Mouse (Mus musculus) neural tube, embryonic 10.5 days (tissue): ENCODE data around the gene Nln.

Source experiments
- DNase-seq: peaks from one replicate; pipeline ENCODE4 v3.0.0-alpha.2; 2017; ENCODE audit warnings: low spot score; ENCODE audit errors: extremely low spot score

Gene Nln

DNA sequence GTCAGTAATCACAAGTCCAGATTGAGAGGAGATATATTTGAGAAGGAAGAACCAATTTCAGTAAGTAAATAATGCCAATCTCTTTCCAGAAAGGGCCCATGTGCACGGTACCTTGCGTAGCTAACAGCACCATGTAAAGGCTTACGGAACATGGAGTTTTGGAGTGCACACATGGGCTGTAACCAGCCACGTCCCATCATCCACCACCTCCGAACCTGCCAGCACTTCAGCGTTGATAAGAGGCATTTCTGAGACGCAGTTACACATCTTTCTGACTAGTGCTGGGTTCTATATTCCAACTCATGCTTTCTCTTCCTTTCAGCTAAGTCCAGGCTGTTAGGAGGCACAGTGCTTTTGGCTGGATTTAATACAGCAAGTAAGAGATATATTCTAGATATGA lies 12.2 kb downstream of the Nln start:
- DNase-seq = no peak

DNA sequence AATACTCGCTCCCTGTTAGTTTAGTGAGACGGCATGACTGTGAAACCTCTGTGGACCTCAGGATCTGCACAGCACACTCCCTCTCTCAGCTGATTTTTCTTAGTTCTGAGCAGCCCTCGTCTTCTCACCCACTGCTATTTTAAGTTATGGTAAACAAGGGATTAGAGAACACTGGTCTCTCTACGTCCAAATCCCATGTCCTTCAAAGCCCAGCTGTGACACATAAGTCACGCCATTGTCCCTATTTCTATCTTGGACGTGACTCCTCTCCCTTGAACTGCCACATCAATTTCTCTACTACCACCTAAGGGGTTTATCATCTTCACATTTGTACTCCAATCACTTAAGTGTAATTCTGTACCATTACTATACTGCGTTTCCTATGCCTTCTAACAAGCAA lies 13.5 kb downstream of the Nln start:
- no peak for DNase-seq

DNA sequence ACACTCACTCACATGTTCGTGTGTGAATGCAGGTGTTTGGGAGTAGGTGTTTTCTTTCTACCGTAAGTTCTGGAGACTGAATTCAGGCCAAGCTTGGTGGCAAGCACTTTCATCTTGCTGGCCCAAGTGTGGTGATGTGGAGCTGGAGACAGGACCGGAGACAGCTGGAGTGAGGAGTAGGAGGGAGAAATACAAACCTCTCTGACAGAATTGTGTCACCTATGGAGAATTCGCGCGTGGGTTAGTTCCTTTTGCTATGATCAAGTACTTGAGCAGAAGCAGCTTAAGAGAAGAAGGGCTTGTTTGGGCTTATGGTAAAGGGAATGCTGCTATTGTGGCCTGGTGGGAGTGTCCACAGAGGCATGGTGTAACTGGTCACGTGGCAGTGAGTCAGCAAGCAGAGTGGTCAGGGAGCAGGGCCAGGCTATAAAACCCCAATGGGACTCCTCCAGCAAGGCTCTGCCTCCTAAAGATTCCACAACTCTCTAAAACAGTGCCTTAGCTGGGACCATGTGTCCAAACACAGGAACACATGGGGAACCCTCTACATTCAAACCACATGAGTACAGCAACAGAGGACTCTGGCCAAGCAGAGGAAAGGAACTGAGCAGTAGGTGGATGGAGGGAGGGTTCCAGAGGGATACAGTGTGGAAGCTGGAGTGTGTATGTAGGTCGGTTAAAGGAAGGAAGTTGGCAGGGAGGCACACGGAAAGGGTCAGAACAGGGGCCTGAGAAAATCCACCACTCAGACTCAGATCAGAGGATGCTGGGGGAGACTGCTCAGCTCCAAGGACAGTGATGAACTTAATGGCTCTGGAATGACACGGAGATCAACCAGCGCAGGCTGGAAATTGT lies 14.7 kb downstream of the Nln start:
- DNase-seq = no peak

DNA sequence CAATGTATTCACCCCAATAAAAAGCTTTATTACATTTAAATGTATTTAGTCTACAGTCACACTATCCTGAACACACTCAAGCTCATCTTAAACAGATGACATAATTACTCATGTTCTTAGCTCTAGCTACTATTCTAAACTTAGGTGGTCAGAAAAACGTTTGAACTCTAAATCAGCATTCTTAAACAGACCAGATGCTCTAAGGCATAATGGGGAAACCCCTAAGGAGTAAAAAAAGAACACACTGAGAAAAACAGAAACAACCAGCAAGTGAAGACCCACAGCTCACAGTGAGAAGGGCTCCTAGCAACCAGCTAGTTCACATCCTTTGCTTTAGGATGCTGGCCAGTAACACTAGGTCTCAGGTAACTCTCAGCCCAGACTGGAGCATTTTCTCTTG lies 17.7 kb downstream of the Nln start:
- no peak for DNase-seq

DNA sequence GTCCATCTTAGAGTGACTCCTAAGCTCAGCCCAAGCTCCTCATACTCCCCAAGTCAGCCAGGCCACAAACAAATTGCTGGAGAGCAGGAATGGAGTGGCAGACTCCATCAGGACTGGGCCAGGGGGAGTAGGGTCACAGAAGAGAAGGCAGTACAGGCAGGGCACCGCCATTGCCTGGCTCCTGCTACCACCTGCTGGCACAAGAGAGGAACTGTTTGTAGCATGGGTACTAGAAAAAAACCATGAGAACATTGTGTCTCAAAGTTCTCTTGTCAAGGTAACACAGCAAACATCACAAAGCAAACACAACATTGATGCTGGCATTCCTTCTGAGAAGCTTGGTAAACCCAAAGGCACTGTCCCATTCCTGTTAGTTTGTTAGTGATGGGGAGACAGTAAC lies 20.0 kb downstream of the Nln start:
- DNase-seq = peak; percentile 18

DNA sequence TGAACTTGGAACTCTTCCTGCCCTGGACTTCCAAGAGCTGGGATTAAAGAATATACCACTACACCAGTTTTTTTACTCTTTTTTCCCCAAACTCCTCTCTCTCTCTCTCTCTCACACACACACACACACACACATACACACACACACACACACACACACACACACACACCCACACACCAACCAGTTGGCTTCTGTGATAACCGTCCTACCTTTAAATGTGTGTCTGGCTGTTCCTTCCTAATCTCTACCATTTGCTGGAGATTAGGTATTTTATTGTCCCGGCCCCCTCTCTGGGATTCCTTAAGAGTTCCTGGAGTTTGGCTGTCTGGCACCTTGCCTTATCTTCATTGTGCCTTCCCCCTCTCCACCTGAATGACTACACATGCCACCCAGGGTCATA lies 24.8 kb downstream of the Nln start:
- no peak for DNase-seq

DNA sequence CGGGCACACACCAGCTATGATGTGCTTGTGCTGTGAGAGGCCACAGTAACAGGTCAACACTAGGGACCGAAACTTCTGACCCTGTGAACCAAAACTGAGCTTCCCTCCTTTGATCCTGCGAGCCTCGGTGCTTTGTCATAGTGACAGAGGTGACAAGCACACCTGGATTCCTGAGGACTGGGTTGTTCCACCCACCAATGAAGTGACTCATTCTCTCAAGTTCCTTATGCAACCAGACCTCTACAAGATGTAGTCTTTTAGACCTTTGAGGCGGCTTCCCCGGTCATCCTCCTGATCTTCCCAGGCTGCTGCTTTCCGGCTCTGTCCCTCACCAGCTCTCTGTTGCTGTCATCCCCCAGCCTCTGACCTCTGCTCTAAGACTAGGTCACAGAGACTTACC lies 26.9 kb downstream of the Nln start:
- no peak for DNase-seq

DNA sequence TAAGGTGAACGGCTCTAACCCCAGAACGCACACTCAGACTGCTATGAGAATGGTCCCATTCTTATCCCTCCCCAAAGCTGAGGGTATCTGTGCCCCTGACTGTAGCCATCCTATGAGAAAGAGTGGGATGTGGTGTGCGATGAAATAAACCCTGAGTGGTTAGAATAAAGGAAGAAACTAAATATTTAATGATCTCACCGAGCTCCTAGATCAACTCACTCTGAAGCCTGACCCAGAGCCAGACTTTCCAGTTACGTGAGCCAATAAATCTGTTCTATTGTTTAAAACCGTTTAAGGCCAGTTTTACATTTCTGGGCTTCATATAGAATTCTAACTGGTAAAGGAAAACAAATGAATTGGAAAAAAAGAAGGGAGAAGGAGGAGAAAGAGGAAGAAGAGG lies 32.4 kb downstream of the Nln start:
- no peak for DNase-seq

DNA sequence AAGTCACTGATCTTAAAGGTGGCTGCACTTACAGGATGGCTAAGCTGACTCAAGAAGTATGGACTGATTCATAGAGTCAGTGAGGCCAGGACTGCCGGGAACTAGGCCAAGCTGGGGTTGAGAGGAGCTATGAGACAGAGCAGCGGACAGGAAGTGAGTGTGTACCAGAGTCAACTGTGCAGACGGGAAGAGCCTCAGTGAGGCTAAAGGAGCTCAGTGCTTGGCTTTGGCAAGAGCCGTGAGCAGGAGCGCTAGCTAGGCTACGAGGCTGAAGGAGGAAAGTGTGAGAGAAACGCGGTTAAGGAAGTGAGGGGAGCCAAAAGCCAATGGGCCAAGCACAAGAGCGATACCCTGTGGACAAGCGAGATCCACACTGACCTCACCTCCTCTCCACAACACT lies 34.7 kb downstream of the Nln start:
- no peak for DNase-seq

DNA sequence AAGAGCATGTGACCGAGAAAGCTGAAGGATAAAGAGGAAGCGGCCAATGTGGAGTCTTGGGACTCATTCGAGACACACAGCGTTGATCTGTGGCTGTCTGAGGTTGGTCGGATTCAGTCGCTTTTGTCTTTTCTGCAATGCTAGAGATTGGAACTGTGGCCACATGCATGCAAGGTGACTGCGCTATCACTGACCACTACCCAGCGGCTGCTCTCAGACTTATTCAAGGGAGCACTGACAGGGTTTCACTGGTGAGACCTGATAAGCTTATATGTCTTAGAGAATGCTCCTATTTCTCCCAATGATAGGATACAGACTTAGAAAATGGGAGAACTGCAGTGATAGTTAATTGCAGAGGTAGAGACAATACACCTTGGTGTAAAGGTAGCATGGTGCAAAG lies 35.2 kb downstream of the Nln start:
- DNase-seq = no peak

DNA sequence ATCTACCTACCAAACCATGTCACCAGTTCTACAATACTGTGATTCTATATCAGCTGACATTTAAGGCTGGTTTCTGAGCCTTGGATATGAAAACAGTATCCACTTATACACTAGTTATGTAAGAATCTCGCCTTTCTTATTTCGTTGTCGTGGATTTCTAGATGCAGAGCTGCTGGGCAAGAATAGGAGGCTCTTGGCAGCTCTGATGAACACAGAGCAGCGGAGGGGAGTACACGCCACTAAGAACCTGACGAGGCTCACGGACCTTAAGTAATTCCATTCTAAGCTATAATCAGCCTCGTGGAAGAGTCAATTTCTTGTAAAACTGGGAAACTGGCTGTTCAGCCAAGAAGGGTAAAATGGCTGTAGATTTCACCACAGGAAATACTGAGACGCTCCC lies 37.1 kb downstream of the Nln start:
- no peak for DNase-seq

DNA sequence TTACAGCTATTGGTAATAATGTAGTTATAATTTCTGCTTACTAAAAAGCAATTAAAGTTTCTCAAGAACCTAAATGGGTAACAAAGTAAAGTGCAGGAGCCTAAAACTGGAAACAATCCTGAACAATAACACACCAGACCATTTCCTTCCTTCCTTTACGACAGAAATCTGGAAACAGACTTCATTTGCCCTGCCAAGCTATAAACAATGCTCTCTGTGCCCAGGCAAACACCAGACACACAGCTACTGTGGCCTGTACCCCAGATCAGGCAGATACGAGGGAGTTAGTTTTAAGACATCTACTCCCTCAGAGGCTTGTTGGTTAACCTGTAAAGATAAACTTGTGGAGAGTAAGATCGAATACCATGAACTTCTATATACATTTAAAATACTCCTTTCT lies 38.7 kb downstream of the Nln start:
- no peak for DNase-seq

DNA sequence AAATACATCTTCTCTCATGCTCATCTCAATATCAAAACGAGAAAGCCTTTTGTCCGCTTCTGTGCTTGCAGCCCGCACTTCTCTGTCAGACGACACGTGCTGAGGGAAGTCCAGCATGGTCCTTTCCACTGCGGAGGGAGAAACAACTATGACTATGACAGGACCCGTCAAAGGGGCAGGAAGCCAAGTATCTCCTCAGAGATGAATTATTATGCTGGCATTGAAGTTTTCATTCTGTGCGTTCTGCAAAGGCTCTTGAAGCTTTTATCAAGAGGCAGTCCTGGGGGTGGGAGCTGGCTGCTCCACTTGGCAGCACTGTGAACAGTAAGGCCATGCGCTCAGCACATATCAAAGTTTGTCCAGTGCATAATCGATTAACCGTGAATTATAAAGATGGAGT lies 40.2 kb downstream of the Nln start:
- DNase-seq = no peak

DNA sequence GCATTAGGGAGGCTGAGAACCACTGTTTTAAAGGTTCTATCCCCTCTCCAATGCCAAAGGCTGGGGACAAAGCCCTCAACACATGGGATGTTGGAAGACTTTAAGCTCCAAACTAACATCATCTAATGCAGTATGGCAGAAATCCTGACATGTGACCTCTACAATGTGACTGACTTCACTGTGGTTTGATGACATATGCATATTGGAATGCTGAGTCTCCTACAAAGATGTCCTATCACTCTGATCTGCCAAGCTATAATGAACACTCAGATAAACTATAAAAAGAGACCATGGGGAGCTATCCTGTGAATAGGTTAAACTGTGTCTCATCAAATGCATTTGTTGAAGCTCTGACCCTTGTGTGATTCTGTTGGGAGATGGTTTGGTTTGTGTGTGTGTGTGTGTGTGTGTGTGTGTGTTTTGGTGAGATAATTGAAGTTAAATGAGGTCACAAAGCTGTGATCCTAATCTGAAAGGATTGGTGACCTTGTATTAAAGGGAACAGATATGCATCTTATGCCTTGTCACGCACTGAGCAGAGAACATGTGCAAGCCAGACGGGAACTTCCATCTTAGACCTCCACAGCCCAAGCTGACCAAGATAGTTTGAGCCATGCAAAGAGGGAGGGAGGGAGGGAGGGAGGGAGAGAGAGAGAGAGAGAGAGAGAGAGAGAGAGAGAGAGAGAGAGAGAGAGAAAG lies 43.6 kb downstream of the Nln start:
- DNase-seq = no peak

DNA sequence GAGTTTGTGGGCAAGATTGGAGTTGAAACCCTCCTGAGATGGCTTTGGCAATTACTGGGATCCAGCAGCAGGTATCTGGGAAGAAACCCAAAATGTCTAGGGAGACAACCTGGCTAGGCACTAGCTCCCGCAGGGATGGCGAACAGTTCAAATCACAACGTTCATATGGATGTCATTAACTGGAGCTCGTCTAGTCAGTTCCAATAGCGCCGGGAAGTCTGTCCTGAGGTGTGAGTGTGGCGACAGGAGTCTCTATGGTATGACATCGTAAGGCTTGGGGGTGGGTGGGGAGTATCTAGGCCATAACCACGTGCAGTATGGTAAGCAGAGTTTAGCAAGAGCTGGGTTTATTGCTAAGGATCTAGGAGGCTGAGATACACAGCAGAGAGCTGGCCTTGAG lies 46.4 kb downstream of the Nln start:
- no peak for DNase-seq

DNA sequence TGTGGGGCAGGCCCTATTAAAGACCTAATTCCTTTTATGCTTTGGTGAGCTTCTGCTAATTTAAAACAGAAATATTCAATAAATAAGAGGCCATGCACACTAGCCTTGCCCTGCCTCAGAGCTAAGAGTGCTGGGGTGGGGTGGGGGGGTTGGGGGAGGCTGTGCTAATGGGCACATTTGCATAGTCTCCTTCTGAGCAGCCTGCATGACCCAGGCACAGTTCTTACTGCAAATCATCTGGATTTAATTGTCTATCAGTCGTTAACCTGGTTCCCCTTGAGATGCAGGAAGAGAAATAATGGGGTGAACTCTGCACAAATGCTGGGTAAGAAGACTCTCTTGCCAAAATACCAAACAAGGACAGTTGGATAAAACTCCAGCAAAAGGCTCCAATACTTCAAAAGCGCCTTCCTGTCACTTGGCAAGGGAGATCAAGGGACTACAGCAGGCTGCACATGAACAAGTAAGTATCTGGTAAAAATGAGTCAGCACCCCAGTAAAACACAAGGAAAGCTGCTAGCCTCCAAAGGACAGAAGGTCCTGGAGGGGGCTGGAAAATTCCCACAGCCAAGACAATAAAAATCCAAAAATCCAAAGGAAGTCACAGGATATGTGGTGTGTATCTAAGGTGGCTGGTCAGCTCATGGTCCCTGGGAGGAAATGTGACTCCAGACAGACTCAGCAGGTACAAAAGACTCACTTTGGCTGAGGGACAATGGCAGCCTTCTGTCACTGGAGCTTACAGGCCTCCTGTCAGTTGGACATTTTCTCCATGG lies 47.3 kb downstream of the Nln start:
- DNase-seq = no peak

DNA sequence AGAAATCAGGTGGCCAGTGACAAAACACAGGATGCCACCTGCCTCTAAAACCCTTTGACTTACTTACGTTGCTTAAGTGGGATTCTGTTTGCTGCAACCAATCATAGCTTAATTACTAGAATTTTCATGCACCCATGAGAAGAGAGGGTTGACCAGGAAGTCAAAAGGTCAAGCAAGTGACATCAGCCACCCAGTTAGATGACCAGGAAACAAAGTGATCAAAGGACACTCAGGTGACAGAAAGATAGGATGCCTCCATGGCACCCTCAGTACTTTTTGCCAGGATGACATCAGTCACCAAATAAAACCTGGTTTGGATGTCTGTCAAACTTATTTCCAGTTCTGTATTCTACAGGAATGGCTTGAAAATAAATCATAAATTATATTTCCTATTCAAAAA lies 49.2 kb downstream of the Nln start:
- DNase-seq = no peak

DNA sequence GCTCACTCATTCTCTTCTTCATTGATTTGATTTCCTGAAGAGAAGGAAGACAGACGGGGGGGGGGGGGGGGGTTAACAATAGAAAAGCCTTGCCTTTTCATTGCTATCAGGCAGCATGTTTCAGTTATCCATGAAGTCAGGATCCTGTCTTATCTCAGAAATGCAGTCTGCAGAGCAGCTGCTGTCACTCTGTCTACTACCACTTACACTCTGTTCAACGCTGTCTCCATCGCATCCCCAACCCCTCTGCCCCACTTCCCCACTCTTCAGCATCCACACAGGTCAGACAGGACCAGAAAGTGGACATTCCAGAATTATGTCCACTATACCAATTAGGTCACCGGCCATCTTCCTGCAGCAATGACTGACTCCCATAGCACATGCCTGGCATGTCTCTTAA lies 49.9 kb downstream of the Nln start:
- no peak for DNase-seq

DNA sequence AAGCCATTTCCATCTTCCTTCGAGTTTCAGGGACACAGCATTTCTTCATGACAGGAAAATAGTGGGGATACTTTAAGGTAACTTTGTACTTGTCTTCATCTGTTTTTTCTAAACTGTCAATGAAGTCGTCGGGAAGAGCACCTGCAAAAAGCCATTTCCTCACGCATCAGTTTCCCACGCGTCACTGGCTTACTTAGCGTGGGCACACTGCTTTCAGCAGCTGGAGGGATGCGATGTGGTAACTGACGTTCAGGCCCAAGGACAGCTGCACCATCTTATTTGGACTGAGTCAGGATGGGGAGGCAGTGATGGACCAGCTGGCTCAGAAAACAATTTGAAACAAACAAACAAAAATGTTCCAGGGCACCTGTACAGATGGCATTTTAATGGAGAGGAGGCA lies 50.7 kb downstream of the Nln start:
- DNase-seq = no peak

DNA sequence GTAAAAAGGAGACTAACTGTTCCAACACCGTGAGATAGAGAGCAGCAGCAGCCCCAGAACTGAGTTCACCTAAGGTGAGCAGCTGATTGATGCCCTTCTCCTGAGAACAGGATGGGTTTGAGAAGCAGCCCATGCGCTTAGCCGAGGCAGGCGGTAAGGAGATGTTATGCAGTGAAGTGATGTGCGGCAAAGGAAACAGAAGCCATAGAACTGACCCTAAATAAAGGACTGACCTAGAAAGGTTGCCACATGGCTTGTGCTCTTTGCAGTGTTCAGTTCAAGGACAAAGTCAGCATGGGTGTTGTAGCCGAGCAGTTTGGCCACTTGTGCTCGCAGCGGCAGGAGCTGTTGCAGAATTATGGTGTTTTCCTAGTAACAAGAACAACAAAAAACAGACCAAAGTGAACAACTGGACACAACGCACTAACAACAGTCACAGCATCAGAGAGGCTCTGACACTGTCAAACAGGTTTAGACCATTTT lies 57.1 kb downstream of the Nln start:
- DNase-seq = no peak

DNA sequence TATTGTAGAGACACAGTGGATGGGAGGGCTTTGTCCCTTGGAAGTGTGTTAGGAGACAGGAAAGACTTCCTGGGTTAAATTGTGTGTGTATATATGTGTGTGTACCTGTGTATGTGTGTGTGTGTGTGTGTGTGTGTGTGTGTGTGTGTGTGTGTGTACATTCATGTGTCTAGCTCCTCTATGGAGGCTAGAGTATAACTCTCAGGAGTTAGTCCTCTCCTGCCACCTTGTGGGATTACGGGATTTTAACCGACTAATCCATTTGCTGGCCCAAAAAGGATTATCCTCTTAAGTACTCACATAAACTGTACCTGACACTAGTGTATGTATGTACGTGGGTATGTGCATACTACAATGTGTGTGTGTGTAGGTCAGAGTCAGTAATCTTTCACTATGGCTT lies 60.6 kb downstream of the Nln start:
- no peak for DNase-seq

DNA sequence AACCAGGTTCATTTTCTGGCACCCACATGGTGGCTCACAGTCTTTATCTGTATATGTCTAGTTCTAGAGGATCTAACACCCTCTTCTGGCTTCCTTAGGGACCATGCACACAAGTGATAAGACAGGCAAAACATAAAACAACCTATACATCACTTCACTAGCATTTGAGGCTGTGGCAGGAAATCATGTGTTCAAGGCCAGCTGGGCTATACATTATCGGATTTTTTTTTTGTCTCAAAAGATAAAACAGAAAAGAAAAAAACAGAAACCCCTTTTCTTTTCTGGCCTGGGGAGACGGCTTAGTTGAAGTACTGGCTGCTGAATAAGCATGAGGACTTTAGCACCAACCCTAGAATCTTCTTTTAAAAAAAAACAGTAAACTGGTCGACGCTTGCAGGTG lies 64.3 kb downstream of the Nln start:
- DNase-seq = no peak
